Mouse (Mus musculus): ENCODE results near the gene Fam163b. TPM values are rescaled to one million over a fixed set of nuclear protein-coding genes. Genes with fewer than 3 reads are reported as not detected.

Gene Fam163b
- 0.06 and 0.22 TPM in 2 replicates for polyA plus RNA-seq (2016; fragmentation: Nextera tagmentation; extraction: Ambion mirVana)

- Histone ChIP-seq H3K27me3 (ENCODE audit: low read depth, poor library complexity, severe bottlenecking) (peaks cover 53% of the 10 kb centered on the region), H3K9me3 (replicated peaks) (no peaks in the 10 kb centered on the region), H3K27ac (replicated peaks) (peak within 1 kb of the TSS; percentile 18; the same call in 1 of the 2 replicates), H3K4me1 (peaks cover 13% of the 10 kb centered on the region), H3K4me3 (peak within 1 kb of the TSS; percentile 54), H3K36me3 (no peaks in the 10 kb centered on the region)
- 1% methylated on average over 52 of the region's 62 CpGs for WGBS
- peak; percentile 47 for DNase-seq (ENCODE audit: low spot score)
Observed at GRCm38 (mm10) chr2:27141950-27142693, at the start of gene Fam163b. Gene Fam163b, minus strand, starts transcription at chr2:27142491.

- Histone ChIP-seq H3K27me3 (ENCODE audit: low read depth, poor library complexity, severe bottlenecking) (no peaks in the 10 kb centered on the region), H3K27ac (replicated peaks) (no peak overlapping the region), H3K4me3 (no peak overlapping the region), H3K9me3 (replicated peaks) (no peaks in the 10 kb centered on the region), H3K36me3 (no peaks in the 10 kb centered on the region), H3K4me1 (no peaks in the 10 kb centered on the region)
- WGBS, result 66% methylated on average over 4 of the region's 4 CpGs
- no peak for DNase-seq (ENCODE audit: low spot score)
Observed at GRCm38 (mm10) chr2:27189994-27190393, 47.7 kb upstream of the Fam163b start.

- Histone ChIP-seq H3K36me3 (no peaks in the 10 kb centered on the region), H3K4me3 (no peak overlapping the region)
- 84% methylated on average over 6 of the region's 6 CpGs for whole genome bisulfite sequencing
Observed at GRCm38 (mm10) chr2:27187531-27187930, 45.2 kb upstream of the Fam163b start.

GRCm38 (mm10) chr2:27183734-27184133 is 41.4 kb upstream of the Fam163b start:
- Histone ChIP-seq H3K4me3 (no peak overlapping the region), H3K9me3 (replicated peaks) (no peaks in the 10 kb centered on the region), H3K27me3 (ENCODE audit: low read depth, poor library complexity, severe bottlenecking) (no peaks in the 10 kb centered on the region; the same call in 1 of the 2 replicates), H3K27ac (replicated peaks) (no peak overlapping the region), H3K4me1 (no peaks in the 10 kb centered on the region), H3K36me3 (no peaks in the 10 kb centered on the region)
- no peak for DNase-seq (ENCODE audit: low spot score)
- 90% methylated on average over 12 of the region's 12 CpGs for WGBS

More at GRCm38 (mm10) chr2:27187531-27187930, 45.2 kb upstream of the Fam163b start:
- no peak for DNase-seq (ENCODE audit: low spot score)
- H3K9me3 ChIP-seq (replicated peaks), result no peaks in the 10 kb centered on the region
- H3K27ac ChIP-seq (replicated peaks), result no peak overlapping the region
- H3K27me3 ChIP-seq (ENCODE audit: low read depth, poor library complexity, severe bottlenecking), result no peaks in the 10 kb centered on the region
- H3K4me1 ChIP-seq, result no peaks in the 10 kb centered on the region

- no peaks in the 10 kb centered on the region for H3K9me3 ChIP-seq (replicated peaks)
- H3K27me3 ChIP-seq (ENCODE audit: low read depth, poor library complexity, severe bottlenecking), result no peaks in the 10 kb centered on the region; the same call in 1 of the 2 replicates
- no peak for DNase-seq (ENCODE audit: low spot score)
- H3K4me1 ChIP-seq, result peaks cover 9% of the 10 kb centered on the region
- H3K4me3 ChIP-seq, result no peak overlapping the region
- H3K27ac ChIP-seq (replicated peaks), result no peak overlapping the region
- WGBS, result 72% methylated on average over 4 of the region's 4 CpGs
- no peaks in the 10 kb centered on the region for H3K36me3 ChIP-seq
Observed at GRCm38 (mm10) chr2:27181907-27182306, 39.6 kb upstream of the Fam163b start.

- DNase-seq (ENCODE audit: low spot score), result no peak
- 83% methylated on average over 8 of the region's 8 CpGs for WGBS
- H3K4me1 ChIP-seq, result peaks cover 17% of the 10 kb centered on the region
- H3K27me3 ChIP-seq (ENCODE audit: low read depth, poor library complexity, severe bottlenecking), result no peaks in the 10 kb centered on the region; the same call in 1 of the 2 replicates
- no peaks in the 10 kb centered on the region for H3K9me3 ChIP-seq (replicated peaks)
- H3K4me3 ChIP-seq, result no peak overlapping the region
- no peaks in the 10 kb centered on the region for H3K36me3 ChIP-seq
- H3K27ac ChIP-seq (replicated peaks), result no peak overlapping the region
Observed at GRCm38 (mm10) chr2:27179101-27179500, 36.8 kb upstream of the Fam163b start.

GRCm38 (mm10) chr2:27175696-27176267 is 33.5 kb upstream of the Fam163b start:
- DNase-seq (ENCODE audit: low spot score), result no peak
- Histone ChIP-seq H3K9me3 (replicated peaks) (no peaks in the 10 kb centered on the region), H3K4me1 (peaks cover 17% of the 10 kb centered on the region), H3K27me3 (ENCODE audit: low read depth, poor library complexity, severe bottlenecking) (no peaks in the 10 kb centered on the region), H3K36me3 (no peaks in the 10 kb centered on the region), H3K4me3 (no peak overlapping the region), H3K27ac (replicated peaks) (no peak overlapping the region)
- WGBS, result 87% methylated on average over 10 of the region's 10 CpGs

- DNase-seq (ENCODE audit: low spot score), result no peak
- Histone ChIP-seq H3K4me1 (peaks cover 17% of the 10 kb centered on the region), H3K27ac (replicated peaks) (no peak overlapping the region), H3K9me3 (replicated peaks) (no peaks in the 10 kb centered on the region), H3K27me3 (ENCODE audit: low read depth, poor library complexity, severe bottlenecking) (no peaks in the 10 kb centered on the region), H3K4me3 (no peak overlapping the region), H3K36me3 (no peaks in the 10 kb centered on the region)
- WGBS, result 83% methylated on average over 2 of the region's 2 CpGs
Observed at GRCm38 (mm10) chr2:27174242-27174641, 32.0 kb upstream of the Fam163b start.

GRCm38 (mm10) chr2:27166999-27167398 is 24.7 kb upstream of the Fam163b start:
- Histone ChIP-seq H3K27ac (replicated peaks) (no peak overlapping the region), H3K27me3 (ENCODE audit: low read depth, poor library complexity, severe bottlenecking) (no peaks in the 10 kb centered on the region), H3K4me3 (no peak overlapping the region), H3K36me3 (no peaks in the 10 kb centered on the region), H3K4me1 (peaks cover 14% of the 10 kb centered on the region), H3K9me3 (replicated peaks) (no peaks in the 10 kb centered on the region)
- no peak for DNase-seq (ENCODE audit: low spot score)
- WGBS, result 28% methylated on average over 2 of the region's 2 CpGs

- WGBS, result 91% methylated on average over 2 of the region's 2 CpGs
- Histone ChIP-seq H3K4me3 (no peak overlapping the region), H3K27me3 (ENCODE audit: low read depth, poor library complexity, severe bottlenecking) (no peaks in the 10 kb centered on the region), H3K9me3 (replicated peaks) (no peaks in the 10 kb centered on the region), H3K36me3 (no peaks in the 10 kb centered on the region), H3K27ac (replicated peaks) (no peak overlapping the region), H3K4me1 (peaks cover 14% of the 10 kb centered on the region)
- DNase-seq (ENCODE audit: low spot score), result no peak
Observed at GRCm38 (mm10) chr2:27166074-27166473, 23.8 kb upstream of the Fam163b start.

- no peaks in the 10 kb centered on the region for H3K36me3 ChIP-seq
- H3K4me1 ChIP-seq, result peaks cover 14% of the 10 kb centered on the region
- no peak within 1 kb of the TSS for H3K27ac ChIP-seq (replicated peaks)
- H3K27me3 ChIP-seq (ENCODE audit: low read depth, poor library complexity, severe bottlenecking), result no peaks in the 10 kb centered on the region
- 87% methylated on average over 12 of the region's 12 CpGs for WGBS
- DNase-seq (ENCODE audit: low spot score), result no peak
- no peaks in the 10 kb centered on the region for H3K9me3 ChIP-seq (replicated peaks)
- no peak within 1 kb of the TSS for H3K4me3 ChIP-seq
Observed at GRCm38 (mm10) chr2:27164796-27165590, 22.7 kb upstream of the Fam163b start, which contains the start of gene Dbh. Gene Dbh, plus strand, starts transcription at chr2:27165233.

- H3K27me3 ChIP-seq (ENCODE audit: low read depth, poor library complexity, severe bottlenecking), result no peaks in the 10 kb centered on the region
- DNase-seq (ENCODE audit: low spot score), result no peak
Observed at GRCm38 (mm10) chr2:27163851-27164250, 21.6 kb upstream of the Fam163b start.

More at GRCm38 (mm10) chr2:27163851-27164250, 21.6 kb upstream of the Fam163b start:
- Histone ChIP-seq H3K27ac (replicated peaks) (no peak overlapping the region), H3K4me3 (no peak overlapping the region), H3K36me3 (no peaks in the 10 kb centered on the region), H3K9me3 (replicated peaks) (no peaks in the 10 kb centered on the region), H3K4me1 (peaks cover 14% of the 10 kb centered on the region)
- WGBS, result 71% methylated on average over 5 of the region's 5 CpGs
